Mouse (Mus musculus): Measurements from ENCODE around the gene Gabrb1.

The Gabrb1 gene

DNA sequence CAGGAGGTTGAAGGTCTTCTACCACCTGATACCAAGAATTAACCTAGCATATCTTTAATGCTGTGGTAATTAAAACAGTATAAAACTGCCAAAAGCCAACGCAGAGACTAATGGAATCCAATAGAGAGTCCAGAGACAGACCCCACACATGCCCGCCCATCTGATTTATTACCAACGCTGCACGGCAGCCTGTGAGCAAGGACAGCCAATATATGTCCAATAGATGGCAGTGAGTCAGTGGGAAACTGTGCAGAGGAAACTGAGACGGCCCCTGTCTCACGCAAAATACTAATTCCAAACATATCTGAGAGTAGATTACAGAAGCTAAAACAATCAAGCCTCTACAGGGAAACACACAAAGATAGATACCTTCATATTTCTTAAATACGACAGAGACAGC is 506.5 kb downstream of the Gabrb1 start:
- no peak for DNase-seq

DNA sequence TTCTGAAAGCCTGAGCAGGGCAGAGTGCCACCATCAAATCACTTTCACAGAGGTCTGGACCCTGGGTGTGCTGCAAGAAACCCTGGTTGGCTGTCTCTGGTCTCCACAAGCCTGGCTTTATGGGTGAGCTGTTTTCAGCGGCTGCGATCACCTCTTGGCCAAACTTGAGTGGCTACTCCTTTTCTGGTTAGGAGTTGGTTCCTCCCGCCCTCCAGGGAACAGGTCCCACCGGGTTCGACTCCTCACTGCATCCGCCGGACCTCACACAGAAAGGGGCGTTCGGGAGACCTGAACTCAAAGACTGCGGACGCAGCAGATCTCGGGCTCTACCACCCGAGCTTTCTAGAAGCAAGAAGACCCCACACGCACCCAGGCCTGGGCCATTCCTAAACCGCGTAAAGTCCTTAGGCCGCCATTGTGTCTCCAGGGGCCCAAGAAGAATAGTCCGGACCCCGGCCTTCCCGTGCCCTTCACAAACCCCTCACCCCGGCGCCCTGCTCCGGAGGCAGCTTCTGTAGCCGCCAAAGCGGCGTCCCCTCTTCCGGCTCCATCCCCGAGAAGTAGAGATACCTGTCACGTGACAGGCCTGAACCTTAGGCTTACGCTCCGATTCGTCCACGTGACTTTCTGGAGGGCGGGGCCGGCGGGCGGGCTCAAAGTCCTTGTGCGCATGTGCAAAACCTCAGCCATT is 509.8 kb downstream of the Gabrb1 start, which contains the start of gene Commd8:
Gene Commd8, minus strand, starts transcription at position 596 of the 691 bp plus-strand sequence.
- DNase-seq, result peak; percentile 95 to 97

DNA sequence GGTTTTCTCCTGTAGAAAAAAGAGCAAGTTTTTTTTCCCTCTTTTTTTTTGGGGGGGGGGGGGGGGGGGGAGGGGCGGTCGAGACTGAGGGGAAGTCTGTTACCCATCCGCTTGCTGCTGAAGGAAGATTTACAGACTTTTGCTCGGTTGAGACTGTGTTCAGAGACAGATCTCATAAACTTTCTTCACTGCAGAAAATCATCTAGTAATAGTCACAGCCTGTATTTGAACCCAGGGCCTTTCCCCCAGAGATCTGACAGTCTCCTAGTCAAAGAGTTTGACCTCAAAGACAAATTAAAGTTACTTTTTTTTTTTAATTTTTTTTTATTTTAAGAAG is 510.3 kb downstream of the Gabrb1 start:
- DNase-seq, result no peak

DNA sequence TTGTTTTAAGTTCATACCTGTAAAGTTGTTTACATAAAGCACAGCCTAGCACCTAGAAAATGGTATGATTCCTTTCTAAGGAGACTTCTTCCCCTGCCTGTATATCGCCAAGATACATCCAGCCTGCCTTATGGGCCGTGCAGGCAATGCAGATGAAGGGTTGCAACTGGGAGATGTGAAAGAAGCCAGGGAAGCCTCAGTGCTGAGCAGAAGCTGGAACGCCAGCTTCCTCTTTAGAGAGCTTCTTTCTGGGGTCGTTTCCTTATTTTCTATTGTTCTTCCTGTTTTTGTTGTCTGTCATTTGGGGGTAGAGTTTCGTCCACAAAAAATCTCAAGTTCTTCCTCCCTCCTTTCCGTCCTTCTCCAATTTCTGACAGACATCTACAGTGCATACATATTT is 512.2 kb downstream of the Gabrb1 start:
- DNase-seq, result no peak

- DNase-seq, result peak; percentile 15 to 57
Observed at GRCm38 (mm10) chr5:72172675-72173074, 514.8 kb downstream of the Gabrb1 start.

- DNase-seq, result no peak
Observed at GRCm38 (mm10) chr5:72173521-72173920, 515.6 kb downstream of the Gabrb1 start.

- DNase-seq, result no peak
Observed at GRCm38 (mm10) chr5:72175050-72175449, 517.1 kb downstream of the Gabrb1 start.

GRCm38 (mm10) chr5:72175530-72175929 is 517.6 kb downstream of the Gabrb1 start:
- DNase-seq, result no peak

- DNase-seq, result no peak
Observed at GRCm38 (mm10) chr5:72181194-72181593, 523.3 kb downstream of the Gabrb1 start.

GRCm38 (mm10) chr5:72182804-72183203 is 524.9 kb downstream of the Gabrb1 start:
- peak; percentile 66 to 69 for DNase-seq

GRCm38 (mm10) chr5:72183929-72184328 is 526.0 kb downstream of the Gabrb1 start:
- DNase-seq, result peak; percentile 64 to 65

- no peak for DNase-seq
Observed at GRCm38 (mm10) chr5:72184437-72185100, 526.7 kb downstream of the Gabrb1 start.

GRCm38 (mm10) chr5:72191154-72191553 is 533.2 kb downstream of the Gabrb1 start:
- no peak for DNase-seq

- no peak for DNase-seq
Observed at GRCm38 (mm10) chr5:72191932-72192331, 534.0 kb downstream of the Gabrb1 start.

- no peak for DNase-seq
Observed at GRCm38 (mm10) chr5:72195442-72195841, 537.5 kb downstream of the Gabrb1 start.
